Mouse (Mus musculus) liver, embryonic 12.5 days (tissue): ENCODE data around the gene Hspe1. TPM values are rescaled to one million over a fixed set of nuclear protein-coding genes. Genes with fewer than 3 reads are reported as not detected.
"Not testable (repeated sequence)": the region's sequence is repeated elsewhere in the genome, so short reads cannot be mapped to it uniquely, and the experiment has no call there.

Experiments used
- ATAC-seq: fragments of 200-750 bp; cut with Nextera tagmentation; 2 replicates; pipeline ENCODE4 v1.8.0; 2017; ENCODE audit warnings: moderate number of reproducible peaks, mild to moderate bottlenecking, moderate library complexity
- H3K27ac ChIP-seq: fragments of 300-500 bp; sonication (generic); 2 replicates; pipeline ENCODE4 v1.5.1; 2016; ENCODE audit warnings: mild to moderate bottlenecking
- H3K27me3 ChIP-seq: fragments of 300-500 bp; sonication (generic); replicated peaks from 2 replicates; pipeline ENCODE4 v1.6.1; 2016; ENCODE audit warnings: mild to moderate bottlenecking, moderate library complexity
- H3K36me3 ChIP-seq: fragments of 300-500 bp; sonication (generic); 2 replicates; pipeline ENCODE4 v1.6.1; 2016; ENCODE audit warnings: mild to moderate bottlenecking, moderate library complexity
- H3K4me1 ChIP-seq: fragments of 300-500 bp; sonication (generic); 2 replicates; pipeline ENCODE4 v1.6.1; 2016
- H3K4me2 ChIP-seq: fragments of 300-500 bp; sonication (generic); 2 replicates; pipeline ENCODE4 v1.6.1; 2016; ENCODE audit warnings: mild to moderate bottlenecking, moderate library complexity
- H3K4me3 ChIP-seq: fragments of 300-500 bp; sonication (generic); 2 replicates; pipeline ENCODE4 v1.5.1; 2016; ENCODE audit warnings: mild to moderate bottlenecking, moderate library complexity
- H3K9ac ChIP-seq: fragments of 300-500 bp; sonication (generic); 2 replicates; pipeline ENCODE4 v1.6.1; 2016; ENCODE audit warnings: mild to moderate bottlenecking, moderate library complexity
- H3K9me3 ChIP-seq: fragments of 300-500 bp; sonication (generic); replicated peaks from 2 replicates; pipeline ENCODE4 v1.6.1; 2016; ENCODE audit warnings: mild to moderate bottlenecking, moderate library complexity
- WGBS: fragments of 180-500 bp; shearing (Covaris S2); methylation state at CpG from one replicate; pipeline ENCODE4 v1.1.7; 2016; ENCODE audit not compliant: insufficient replicate concordance; 5-methylcytosine and 5-hydroxymethylcytosine counted together
- polyA plus RNA-seq: library from polyadenylated mRNA; unstranded; fragments of >200 nt; fragmentation: Nextera tagmentation; extraction: Ambion mirVana; gene quantifications from 2 replicates; pipeline ENCODE4 v1.2.1, GENCODE M21; 2016

The Hspe1 gene
- polyA plus RNA-seq, 1 experiment from 2014 or later = 645 TPM

DNA sequence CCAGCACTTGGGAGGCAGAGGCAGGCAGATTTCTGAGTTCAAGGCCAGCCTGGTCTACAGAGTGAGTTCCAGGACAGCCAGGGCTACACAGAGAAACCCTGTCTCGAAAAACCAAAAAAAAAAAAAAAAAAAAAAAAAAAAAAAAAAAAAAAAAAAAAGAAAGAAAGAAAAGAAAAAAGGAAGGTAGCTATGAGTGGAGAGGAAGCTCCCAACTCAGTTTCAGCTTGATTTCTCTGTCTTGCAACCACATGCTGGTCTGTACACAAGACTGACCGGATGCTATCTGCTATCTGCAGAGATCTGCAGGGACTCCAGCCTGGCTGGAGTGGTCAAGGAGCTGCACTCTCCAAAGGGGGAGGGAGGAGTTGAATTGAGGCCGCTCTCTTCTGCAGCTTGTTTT is 29.5 kb upstream of the Hspe1 start:
- H3K4me2 ChIP-seq, H3K9ac ChIP-seq, H3K27ac ChIP-seq, H3K9me3 ChIP-seq, H3K4me3 ChIP-seq, ATAC-seq, H3K27me3 ChIP-seq: not testable (repeated sequence)
- Histone ChIP-seq H3K36me3 (peaks cover 42% of the 10 kb centered on the region), H3K4me1 (peaks cover 63% of the 10 kb centered on the region)
- WGBS = 56% methylated on average over 3 of the region's 3 CpGs

DNA sequence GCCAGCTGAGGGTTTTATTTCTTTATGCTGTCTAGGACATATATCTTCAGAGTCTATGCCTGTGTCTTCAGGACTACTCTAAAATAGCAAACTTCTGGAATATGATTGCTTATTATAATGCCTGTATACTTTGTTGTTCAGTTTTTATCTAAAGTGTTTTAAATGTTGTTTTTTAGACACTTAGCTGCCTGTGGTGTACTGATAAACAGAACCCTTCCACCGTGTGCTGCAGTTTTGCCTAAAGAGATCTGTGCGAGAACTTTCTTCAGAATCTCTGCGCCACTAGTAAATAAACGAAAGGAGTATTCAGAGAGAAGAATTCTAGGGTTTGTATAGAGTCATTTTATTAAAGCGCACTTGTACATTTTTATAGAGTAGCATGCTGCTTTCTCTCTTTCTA is 26.8 kb upstream of the Hspe1 start:
- ATAC-seq = peak; percentile 34; the same call in 1 of the 2 replicates
- H3K36me3 ChIP-seq = peaks cover 53% of the 10 kb centered on the region
- H3K9ac ChIP-seq = 0 out of 2 replicates have a peak overlapping the region, but pooled peaks have one; percentile 24
- H3K4me2 ChIP-seq = peak overlapping the region; percentile 32; the same call in 1 of the 2 replicates
- H3K27me3 ChIP-seq = no peaks in the 10 kb centered on the region
- peak overlapping the region; percentile 73 for H3K27ac ChIP-seq
- H3K4me3 ChIP-seq = no peak overlapping the region
- H3K9me3 ChIP-seq = no peaks in the 10 kb centered on the region
- WGBS = 56% methylated on average over 5 of the region's 5 CpGs
- peaks cover 52% of the 10 kb centered on the region for H3K4me1 ChIP-seq

DNA sequence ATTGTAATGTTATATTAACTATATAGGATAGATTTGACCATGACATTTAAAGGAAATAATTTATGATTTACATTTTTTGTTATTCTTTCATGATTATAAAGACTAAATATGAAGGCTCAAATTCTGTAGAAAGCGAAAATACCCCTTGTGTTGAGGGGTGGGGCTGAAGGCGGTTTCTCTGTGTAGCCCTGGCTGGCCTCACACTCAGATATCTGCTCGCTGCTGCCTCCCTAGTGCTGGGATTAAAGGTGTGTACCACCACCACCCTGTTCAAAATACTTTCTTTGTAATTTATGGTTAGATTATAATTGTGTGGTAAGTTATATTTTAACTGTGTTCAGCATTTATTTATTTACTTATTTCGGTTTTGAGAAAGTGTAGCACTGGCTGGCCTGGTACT is 26.2 kb upstream of the Hspe1 start:
- Histone ChIP-seq H3K27me3 (no peaks in the 10 kb centered on the region), H3K9me3 (no peaks in the 10 kb centered on the region), H3K4me1 (peaks cover 45% of the 10 kb centered on the region), H3K36me3 (peaks cover 53% of the 10 kb centered on the region), H3K9ac (no peak overlapping the region), H3K4me2 (no peak overlapping the region), H3K27ac (no peak overlapping the region), H3K4me3 (no peak overlapping the region)
- 63% methylated on average over 4 of the region's 4 CpGs for WGBS
- ATAC-seq = peak; percentile 62; the same call in 1 of the 2 replicates

DNA sequence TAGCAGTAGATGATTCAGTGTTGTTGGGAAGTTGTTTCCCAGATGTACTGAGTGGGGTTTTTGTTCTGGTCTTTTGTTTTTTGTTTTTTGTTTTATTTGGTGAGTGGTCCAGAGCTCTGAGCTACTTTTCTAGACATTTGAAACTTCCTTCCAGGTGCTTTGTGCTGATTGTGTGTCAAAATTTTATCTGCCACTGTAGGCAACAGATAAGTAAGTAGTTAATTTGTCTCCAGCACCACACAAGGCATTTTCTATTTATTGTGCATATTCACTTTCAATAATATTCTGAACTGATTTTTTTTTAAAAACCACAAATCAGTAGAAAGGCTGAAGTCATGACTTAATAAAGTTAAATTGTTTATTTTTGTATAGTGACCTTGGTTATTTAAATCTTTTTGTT is 15.6 kb upstream of the Hspe1 start:
- peaks cover 44% of the 10 kb centered on the region for H3K4me1 ChIP-seq
- not testable (repeated sequence) for H3K4me3 ChIP-seq, ATAC-seq, H3K4me2 ChIP-seq, H3K9me3 ChIP-seq, H3K9ac ChIP-seq, H3K27me3 ChIP-seq, H3K27ac ChIP-seq
- peaks cover 60% of the 10 kb centered on the region for H3K36me3 ChIP-seq

DNA sequence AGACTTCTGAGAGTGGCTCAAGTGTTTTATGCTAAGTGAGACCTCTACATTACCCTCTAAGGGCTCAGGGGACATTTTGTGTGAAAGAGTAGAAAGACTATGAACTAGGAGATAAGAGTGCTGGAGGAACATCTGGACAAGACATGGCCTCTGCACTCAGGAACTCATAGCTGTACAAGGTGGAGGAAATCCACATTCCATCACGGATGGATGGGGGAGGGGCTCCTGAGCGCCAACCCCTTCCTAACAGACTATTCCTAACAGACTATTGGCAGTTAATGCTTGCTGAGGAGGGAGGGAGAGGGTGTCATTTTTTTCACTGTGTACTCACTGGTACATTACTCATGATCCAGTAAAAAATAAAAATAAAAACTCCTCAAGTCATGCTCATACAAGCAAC is 13.2 kb upstream of the Hspe1 start:
- Histone ChIP-seq H3K4me2 (no peak overlapping the region), H3K4me1 (peaks cover 44% of the 10 kb centered on the region), H3K36me3 (peaks cover 64% of the 10 kb centered on the region), H3K9me3 (no peaks in the 10 kb centered on the region), H3K4me3 (no peak overlapping the region), H3K9ac (no peak overlapping the region), H3K27me3 (no peaks in the 10 kb centered on the region), H3K27ac (peak overlapping the region; percentile 68)
- WGBS = 40% methylated on average over 2 of the region's 2 CpGs
- ATAC-seq = no peak

DNA sequence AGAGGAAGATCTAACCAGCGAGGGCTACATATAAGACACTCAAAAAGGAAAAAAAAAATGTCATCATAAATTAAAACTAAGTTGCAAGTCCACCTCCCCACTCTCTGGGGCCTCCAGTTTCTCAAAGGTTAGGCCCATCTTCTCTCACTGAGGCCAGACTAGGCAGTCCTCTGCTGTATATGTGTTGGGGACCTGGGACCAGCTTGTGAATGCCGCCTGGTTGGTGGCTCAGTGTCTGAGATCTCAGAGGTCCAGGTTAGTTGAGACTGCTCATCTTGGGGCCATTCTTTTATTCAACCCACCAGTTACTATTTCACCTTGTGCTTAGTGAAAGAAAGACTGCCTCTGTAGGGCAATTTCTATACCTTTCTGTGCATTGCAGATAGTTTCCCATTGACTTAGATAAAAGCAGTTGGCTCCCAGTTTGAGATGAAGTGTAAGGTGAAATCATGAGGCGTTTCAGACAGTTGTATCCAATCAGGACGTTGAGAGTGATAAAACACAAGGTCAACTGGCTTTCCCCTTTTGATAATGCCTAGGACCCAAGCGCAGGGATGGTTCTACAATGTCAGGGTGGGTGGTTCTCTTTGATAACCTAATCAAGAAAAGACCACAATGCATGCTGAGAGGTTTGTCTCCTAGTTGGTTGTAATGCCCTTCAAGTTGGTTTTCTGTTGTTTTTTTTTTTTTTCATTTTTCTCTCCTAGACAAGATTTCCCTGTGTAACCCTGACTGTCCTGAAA is 12.1 kb upstream of the Hspe1 start:
- Histone ChIP-seq H3K4me3 (no peak overlapping the region), H3K9ac (no peak overlapping the region), H3K4me2 (peak overlapping the region; percentile 31; the same call in 1 of the 2 replicates), H3K9me3 (no peaks in the 10 kb centered on the region), H3K27ac (peak overlapping the region; percentile 86), H3K27me3 (no peaks in the 10 kb centered on the region), H3K4me1 (peaks cover 48% of the 10 kb centered on the region), H3K36me3 (peaks cover 68% of the 10 kb centered on the region)
- WGBS = 26% methylated on average over 5 of the region's 5 CpGs
- peak; percentile 86 for ATAC-seq

DNA sequence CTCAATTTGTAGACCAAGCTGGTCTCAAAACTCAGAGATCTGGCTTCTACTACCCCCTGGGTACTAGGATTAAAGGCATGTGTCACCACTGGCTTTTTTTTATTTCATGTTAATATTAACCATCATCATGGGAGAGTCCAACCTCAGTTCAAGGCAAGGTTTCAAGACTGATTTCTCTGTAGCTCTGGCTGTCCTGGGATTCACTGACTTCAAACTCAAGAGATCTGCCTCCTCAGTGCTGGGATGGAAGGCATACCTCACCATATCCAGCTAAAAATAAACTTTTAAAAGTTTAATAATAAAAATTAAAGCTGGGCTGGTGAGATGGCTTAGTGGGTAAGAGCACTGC is 11.6 kb upstream of the Hspe1 start:
- H3K27me3 ChIP-seq = no peaks in the 10 kb centered on the region
- H3K27ac ChIP-seq = peak overlapping the region; percentile 55
- H3K9me3 ChIP-seq = no peaks in the 10 kb centered on the region
- peaks cover 50% of the 10 kb centered on the region for H3K4me1 ChIP-seq
- H3K9ac ChIP-seq = no peak overlapping the region
- H3K4me3 ChIP-seq = no peak overlapping the region
- peak; percentile 2; the same call in 1 of the 2 replicates for ATAC-seq
- H3K36me3 ChIP-seq = peaks cover 68% of the 10 kb centered on the region
- no peak overlapping the region for H3K4me2 ChIP-seq

DNA sequence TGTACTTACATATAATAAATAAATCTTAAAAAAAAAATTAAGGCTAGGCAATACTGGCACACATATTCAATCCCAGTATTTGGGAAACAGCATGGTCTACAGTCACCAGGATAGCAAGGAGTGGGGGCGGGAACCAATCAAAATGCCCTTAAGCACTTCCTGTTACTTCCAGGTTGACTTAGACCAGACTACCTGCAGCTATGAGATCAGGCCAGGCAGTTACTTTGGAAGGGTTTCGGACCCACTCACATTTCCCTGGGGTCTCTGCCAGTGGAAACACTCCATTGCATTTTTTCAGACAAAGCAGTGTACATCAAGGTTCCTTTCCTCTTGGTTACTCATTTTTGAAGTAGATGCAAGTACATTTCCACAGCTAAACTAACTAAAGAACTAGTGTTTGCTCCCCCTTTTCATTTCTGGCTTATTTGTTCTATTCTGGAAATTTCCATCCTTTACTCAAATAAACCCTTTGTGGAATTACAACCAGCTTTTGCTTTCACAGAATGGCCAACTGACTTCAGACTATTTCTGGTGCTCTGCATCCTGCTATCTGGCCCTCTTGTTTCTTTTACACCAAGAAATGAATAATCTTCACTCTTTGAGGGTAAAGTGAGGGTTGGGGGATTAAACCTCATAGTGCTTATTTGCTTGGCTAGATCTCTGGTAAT is 10.9 kb upstream of the Hspe1 start:
- Histone ChIP-seq H3K9ac (no peak overlapping the region), H3K4me3 (no peak overlapping the region), H3K27ac (peak overlapping the region; percentile 36; the same call in 1 of the 2 replicates), H3K4me1 (peaks cover 52% of the 10 kb centered on the region), H3K4me2 (no peak overlapping the region), H3K9me3 (no peaks in the 10 kb centered on the region), H3K27me3 (no peaks in the 10 kb centered on the region), H3K36me3 (peaks cover 68% of the 10 kb centered on the region)
- ATAC-seq = peak; percentile 27
- WGBS = 67% methylated on average over 2 of the region's 2 CpGs

DNA sequence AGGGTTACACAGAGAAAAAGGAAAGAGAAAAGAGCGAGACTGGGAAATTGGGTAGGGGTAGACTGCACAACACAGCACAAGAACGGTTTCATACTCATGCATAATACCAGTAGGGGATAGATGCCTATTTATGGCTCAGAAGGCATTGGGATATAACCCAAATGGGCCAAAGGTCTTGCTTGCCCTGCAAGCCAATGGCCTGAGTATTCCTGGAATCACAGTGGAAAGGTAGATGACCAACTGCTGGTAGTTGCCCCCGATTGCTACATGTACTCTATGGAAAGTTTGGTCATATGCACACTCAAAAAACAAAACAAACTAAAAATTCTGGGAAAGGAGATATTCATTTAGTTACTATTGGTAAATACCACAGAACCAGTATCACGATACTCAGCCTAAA is 8.3 kb upstream of the Hspe1 start:
- no peaks in the 10 kb centered on the region for H3K27me3 ChIP-seq
- no peak overlapping the region for H3K4me2 ChIP-seq
- peaks cover 58% of the 10 kb centered on the region for H3K4me1 ChIP-seq
- no peak for ATAC-seq
- H3K9me3 ChIP-seq = no peaks in the 10 kb centered on the region
- no peak overlapping the region for H3K9ac ChIP-seq
- 79% methylated on average over 4 of the region's 4 CpGs for WGBS
- H3K27ac ChIP-seq = no peak overlapping the region
- peaks cover 84% of the 10 kb centered on the region for H3K36me3 ChIP-seq
- H3K4me3 ChIP-seq = no peak overlapping the region

DNA sequence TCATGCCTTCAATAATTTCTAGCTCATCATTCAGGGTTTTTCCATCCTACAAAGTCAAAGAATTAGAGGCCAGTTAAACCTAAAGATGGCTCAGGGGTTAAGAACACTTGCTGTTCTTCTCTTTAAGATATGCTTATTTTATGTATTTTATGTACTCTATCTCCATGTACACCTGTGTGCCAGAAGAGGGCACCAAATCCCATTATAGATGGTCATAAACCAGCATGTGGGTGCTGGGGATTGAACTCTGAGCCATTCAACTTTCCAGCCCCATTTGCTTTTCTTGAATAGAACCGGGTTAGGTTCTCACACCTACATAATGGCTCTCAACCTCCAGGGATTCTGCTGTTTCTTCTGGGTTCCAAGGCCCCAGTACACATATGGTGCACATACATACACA is 5.8 kb upstream of the Hspe1 start:
- Histone ChIP-seq H3K27ac (no peak overlapping the region), H3K9ac (no peak overlapping the region), H3K27me3 (no peaks in the 10 kb centered on the region), H3K9me3 (no peaks in the 10 kb centered on the region), H3K36me3 (peaks cover 90% of the 10 kb centered on the region), H3K4me2 (no peak overlapping the region), H3K4me3 (no peak overlapping the region), H3K4me1 (peaks cover 56% of the 10 kb centered on the region)
- 50% methylated on average over 1 of the region's 1 CpGs for WGBS
- ATAC-seq = no peak

DNA sequence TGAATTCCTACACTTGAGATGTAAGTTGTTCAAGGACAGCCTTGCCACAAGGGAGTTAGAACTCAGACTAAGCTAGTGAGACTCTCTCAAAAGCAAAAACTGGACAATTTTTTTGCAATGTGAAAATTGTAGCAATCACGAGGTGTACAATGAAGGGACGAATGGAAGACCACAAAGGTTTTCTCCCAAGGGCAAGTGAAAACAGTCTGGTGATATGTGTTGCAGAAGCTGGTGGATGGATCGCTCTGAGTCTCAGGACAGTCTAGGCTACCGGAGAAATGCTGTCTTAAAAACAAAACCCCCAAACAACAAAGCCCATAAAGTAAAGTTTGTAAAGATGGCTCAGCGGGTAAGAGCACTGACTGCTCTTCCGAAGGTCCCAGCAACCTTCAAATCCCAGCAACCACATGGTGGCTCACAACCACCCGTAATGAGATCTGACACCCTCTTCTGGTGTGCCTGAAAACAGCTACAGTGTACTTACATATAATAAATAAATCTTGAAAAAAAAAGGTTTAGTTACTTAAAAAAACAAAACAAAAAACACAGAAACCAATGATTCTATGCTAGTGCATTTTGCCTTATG is 2.1 kb upstream of the Hspe1 start:
- H3K4me2 ChIP-seq = peak overlapping the region; percentile 94
- peaks cover 67% of the 10 kb centered on the region for H3K4me1 ChIP-seq
- H3K36me3 ChIP-seq = peaks cover 67% of the 10 kb centered on the region
- ATAC-seq = no peak
- H3K27ac ChIP-seq = peak overlapping the region; percentile 42; the same call in 1 of the 2 replicates
- no peaks in the 10 kb centered on the region for H3K27me3 ChIP-seq
- WGBS = 27% methylated on average over 7 of the region's 7 CpGs
- H3K9me3 ChIP-seq = no peaks in the 10 kb centered on the region
- peak overlapping the region; percentile 99 for H3K9ac ChIP-seq
- peak overlapping the region; percentile 96 for H3K4me3 ChIP-seq

DNA sequence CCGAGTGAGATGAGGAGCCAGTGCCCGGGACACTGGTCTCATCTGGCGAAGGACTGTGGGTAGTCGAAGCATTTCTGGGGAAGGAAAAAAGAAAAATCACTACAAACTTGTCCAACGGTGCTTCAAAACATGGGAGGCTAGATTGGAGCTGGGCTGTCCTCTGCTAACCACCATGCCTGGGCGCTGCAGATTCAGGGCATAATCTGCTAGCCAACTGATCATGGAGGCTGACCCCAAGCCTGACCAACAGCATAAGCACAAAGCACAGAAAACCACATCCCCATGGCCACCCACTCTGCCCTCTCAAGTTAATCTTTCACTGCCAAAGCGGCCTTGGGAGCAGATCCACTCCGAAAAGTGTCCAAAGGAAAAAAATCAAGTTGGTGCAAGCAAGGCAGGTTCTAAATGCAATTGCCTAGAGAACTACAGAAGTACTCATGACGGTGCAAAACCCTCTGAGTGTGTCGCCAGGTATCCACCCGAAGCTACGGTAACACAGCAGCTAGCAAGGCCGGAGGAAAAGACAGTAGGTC is 998 bp upstream of the Hspe1 start:
- peaks cover 67% of the 10 kb centered on the region for H3K36me3 ChIP-seq
- H3K4me3 ChIP-seq = peak overlapping the region; percentile 96
- under 1% methylated on average over 13 of the region's 13 CpGs for WGBS
- H3K27ac ChIP-seq = peak overlapping the region; percentile 97
- H3K4me2 ChIP-seq = peak overlapping the region; percentile 94
- H3K9ac ChIP-seq = peak overlapping the region; percentile 99
- ATAC-seq = peak; percentile 14
- H3K9me3 ChIP-seq = no peaks in the 10 kb centered on the region
- no peaks in the 10 kb centered on the region for H3K27me3 ChIP-seq
- H3K4me1 ChIP-seq = peaks cover 72% of the 10 kb centered on the region
